Mouse (Mus musculus) megakaryocyte, embryonic 14.5 days (primary cell): ENCODE results near the gene Cdc26. TPM values are rescaled to one million over a fixed set of nuclear protein-coding genes. Genes with fewer than 3 reads are reported as not detected.

ENCODE experiments used
- H3K27me3 ChIP-seq: replicated peaks from 2 replicates; pipeline ENCODE3; 2012; ENCODE audit warnings: inconsistent platforms
- H3K36me3 ChIP-seq: replicated peaks from 2 replicates; pipeline ENCODE3; 2012; ENCODE audit warnings: low read length, inconsistent platforms, mixed read lengths
- H3K4me1 ChIP-seq: 2 replicates; pipeline ENCODE4 v1.6.1; 2012; ENCODE audit warnings: inconsistent platforms
- H3K4me3 ChIP-seq: replicated peaks from 2 replicates; pipeline ENCODE3; 2012; ENCODE audit warnings: moderate library complexity, mild to moderate bottlenecking, inconsistent platforms
- H3K9me3 ChIP-seq: 2 replicates; pipeline ENCODE4 v1.6.1; 2012; ENCODE audit warnings: inconsistent platforms
- FLI1 ChIP-seq: IDR thresholded peaks from 2 replicates; pipeline ENCODE4 v1.6.1; 2012; ENCODE audit warnings: low read length, inconsistent platforms, mixed read lengths
- GATA1 ChIP-seq: IDR thresholded peaks from 3 replicates; pipeline ENCODE4 v1.6.1; 2012; ENCODE audit warnings: mixed read lengths, low read length, inconsistent platforms, borderline replicate concordance
- polyA plus RNA-seq: library from polyadenylated mRNA; stranded (reverse); fragments of >175 nt; gene quantifications from 2 replicates; pipeline ENCODE4 v1.2.3, GENCODE M21; 2012; ENCODE audit warnings: low replicate concordance; ENCODE audit not compliant: insufficient read depth

Cdc26 gene
- polyA plus RNA-seq, 1 experiment: 25.0 TPM

DNA sequence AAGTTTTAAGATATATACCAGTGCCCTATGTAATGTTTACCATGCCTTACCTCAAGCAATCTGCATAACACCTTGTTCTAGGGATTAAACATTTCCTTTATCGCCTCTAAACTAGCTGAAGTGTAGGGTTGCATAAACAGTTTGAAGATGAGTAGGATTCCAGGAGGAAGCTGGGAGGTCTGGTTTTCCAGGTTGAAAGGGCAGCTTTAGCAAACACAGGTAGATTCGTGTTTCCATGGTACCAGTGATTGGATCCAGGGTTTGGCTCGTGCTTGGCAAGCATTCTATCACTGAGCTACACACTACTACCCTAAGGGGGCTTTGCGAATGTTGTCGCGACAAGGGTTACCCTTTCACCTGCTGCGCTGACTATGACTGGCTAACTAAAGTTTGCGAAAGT lies 44.1 kb downstream of the Cdc26 start:
- peaks cover 55% of the 10 kb centered on the region for H3K4me1 ChIP-seq
- H3K27me3 ChIP-seq: no peaks in the 10 kb centered on the region
- H3K4me3 ChIP-seq: no peak overlapping the region
- TF ChIP-seq FLI1 (no peak), GATA1 (no peak)
- H3K36me3 ChIP-seq: peaks cover 3% of the 10 kb centered on the region
- H3K9me3 ChIP-seq: no peaks in the 10 kb centered on the region

DNA sequence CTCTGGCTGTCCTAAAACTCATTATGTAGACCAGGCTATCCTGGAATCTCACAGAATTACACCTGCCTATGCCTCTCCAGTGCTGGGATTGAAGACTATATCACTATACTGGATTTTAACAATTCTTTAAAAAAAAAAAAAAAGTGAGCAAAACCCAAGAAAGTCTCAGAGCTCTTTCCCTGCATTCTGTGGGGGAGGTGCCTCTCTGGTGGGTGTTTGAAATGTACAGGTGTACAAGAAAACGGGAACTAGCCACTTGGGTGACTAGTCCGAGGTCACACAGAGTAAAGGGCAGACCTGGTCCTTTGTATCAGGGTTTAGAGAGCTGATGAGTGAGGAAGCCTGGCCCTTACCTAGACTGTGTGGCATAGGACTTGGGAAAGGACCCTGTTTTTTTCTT lies 46.0 kb downstream of the Cdc26 start:
- Histone ChIP-seq H3K9me3 (no peaks in the 10 kb centered on the region), H3K36me3 (peaks cover 6% of the 10 kb centered on the region), H3K4me3 (no peak overlapping the region), H3K27me3 (no peaks in the 10 kb centered on the region), H3K4me1 (peaks cover 56% of the 10 kb centered on the region)
- TF ChIP-seq GATA1 (no peak), FLI1 (no peak)

DNA sequence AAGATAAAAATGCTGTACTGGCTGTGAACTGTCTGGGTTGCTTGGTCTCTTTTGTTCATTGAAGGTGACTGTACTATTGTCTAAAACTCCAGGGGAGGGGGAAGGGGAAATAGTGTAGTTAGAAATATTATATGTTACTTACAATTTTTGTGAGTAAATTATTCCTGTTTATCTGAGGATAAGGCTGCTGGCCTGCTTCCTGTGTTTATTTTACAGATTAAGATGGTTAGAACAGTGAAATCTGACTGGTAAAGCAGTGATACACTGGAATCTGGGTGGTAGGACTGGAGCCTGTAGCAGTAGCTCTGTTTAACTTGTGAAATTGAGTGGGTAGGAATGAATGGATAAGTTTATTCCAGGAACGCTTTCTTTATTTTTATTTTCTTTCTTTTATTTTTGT lies 46.4 kb downstream of the Cdc26 start:
- no peak for TF ChIP-seq GATA1
- TF ChIP-seq FLI1: no peak
- Histone ChIP-seq H3K4me1 (peaks cover 53% of the 10 kb centered on the region), H3K9me3 (no peaks in the 10 kb centered on the region), H3K27me3 (no peaks in the 10 kb centered on the region), H3K4me3 (peak overlapping the region; percentile 98), H3K36me3 (peaks cover 9% of the 10 kb centered on the region)

DNA sequence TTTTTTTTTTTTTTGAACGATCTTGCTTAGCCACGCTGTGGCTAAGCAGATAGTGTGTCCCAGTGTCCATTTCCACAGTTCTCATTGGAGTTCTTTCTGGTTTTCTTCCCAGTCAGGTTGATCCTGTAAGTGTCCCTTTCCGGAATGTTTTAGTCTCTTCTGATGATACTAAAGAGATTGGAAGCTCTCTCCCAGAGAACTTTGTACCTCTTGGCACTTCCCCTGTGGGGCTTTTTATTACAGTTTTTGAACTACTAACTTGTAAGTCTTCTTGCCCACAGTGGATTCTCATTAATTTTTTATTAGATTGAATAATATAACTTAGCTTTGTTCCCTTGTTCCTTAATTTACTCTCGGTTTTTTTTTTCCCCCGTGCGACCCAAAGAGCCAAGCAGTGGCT lies 46.9 kb downstream of the Cdc26 start:
- H3K36me3 ChIP-seq: peaks cover 13% of the 10 kb centered on the region
- no peaks in the 10 kb centered on the region for H3K27me3 ChIP-seq
- H3K4me1 ChIP-seq: peaks cover 50% of the 10 kb centered on the region
- H3K4me3 ChIP-seq: peak overlapping the region; percentile 98
- H3K9me3 ChIP-seq: no peaks in the 10 kb centered on the region
- TF ChIP-seq FLI1 (no peak), GATA1 (no peak)

DNA sequence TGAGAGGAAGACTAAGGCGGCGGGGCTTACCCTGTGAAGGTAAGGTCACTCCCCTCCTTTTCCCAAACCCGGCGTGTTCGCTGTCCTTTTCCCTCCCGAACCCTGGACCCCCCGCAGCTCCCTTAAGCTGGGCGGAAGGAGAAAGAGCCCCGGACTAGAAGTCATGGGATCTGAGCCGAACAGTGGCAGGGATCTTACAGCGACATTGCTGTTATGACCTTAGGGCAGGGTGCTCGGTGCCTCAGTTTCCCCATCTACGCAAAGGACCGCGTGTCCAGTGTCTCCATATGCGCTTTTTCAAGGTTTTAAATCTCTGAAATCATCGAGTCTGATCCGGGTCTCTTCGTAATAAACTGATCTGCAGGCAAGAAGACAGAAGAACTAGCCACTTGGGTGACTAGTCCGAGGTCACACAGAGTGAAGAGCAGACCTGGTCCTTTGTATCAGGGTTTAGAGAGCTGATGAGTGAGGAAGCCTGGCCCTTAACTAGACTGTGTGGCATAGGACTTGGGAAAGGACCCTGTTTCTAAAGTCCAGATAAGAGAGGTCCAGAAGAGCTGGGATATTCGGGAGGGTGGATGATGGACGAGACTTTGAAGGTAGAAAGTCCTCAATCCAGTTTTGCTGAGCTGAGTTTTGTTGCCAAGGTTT lies 47.5 kb downstream of the Cdc26 start:
- Histone ChIP-seq H3K4me1 (peaks cover 45% of the 10 kb centered on the region), H3K9me3 (no peaks in the 10 kb centered on the region), H3K4me3 (peak overlapping the region; percentile 98), H3K36me3 (peaks cover 18% of the 10 kb centered on the region), H3K27me3 (no peaks in the 10 kb centered on the region)
- TF ChIP-seq FLI1 (no peak), GATA1 (no peak)

DNA sequence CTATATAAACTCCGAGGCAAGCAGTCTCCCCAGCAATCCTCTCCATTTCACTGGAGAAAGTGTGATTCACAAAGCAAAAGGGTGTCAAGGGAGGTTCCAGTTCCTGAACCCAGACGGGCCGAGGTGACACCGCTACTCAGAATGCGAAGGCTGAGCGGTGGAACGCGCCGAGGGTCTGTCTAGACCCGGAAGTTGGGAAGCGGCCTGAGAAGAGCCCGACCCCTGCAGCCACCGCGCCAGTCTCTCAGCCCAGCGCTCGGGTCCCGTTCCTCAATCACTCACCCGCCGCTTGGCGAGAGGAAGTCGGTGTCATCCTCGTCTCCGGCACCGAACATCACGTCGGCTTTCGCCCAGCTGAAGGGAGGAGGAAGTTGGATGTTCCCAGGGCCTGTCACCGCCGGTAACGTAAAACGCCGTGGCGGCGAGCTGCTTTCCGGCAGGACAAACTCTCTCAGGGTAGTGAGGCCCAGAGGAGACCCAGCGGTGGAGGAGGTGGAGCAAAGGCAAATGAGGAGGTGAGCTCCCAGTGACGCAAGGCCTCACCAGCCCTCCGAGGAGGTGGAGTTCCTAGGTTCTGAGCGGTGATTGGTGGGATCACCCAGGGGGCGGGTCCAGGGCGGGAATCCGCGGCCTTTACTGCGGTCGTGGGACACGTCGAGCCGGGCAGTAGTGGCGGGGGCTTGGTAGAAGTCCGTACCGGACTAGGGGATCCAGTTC lies 48.2 kb downstream of the Cdc26 start, which contains the start of the genes Fkbp15 and Slc31a1:
TSS of gene Fkbp15 (minus strand) at position 461 of the 717 bp plus-strand sequence.
TSS of gene Slc31a1 (plus strand) at position 640 of the 717 bp plus-strand sequence.
- Histone ChIP-seq H3K9me3 (no peaks in the 10 kb centered on the region), H3K27me3 (no peaks in the 10 kb centered on the region), H3K36me3 (peaks cover 18% of the 10 kb centered on the region), H3K4me1 (peaks cover 38% of the 10 kb centered on the region), H3K4me3 (peak within 1 kb of the TSS; percentile 98)
- TF ChIP-seq GATA1 (no peak), FLI1 (peak; percentile 49; the same call in 1 of the 2 replicates)

DNA sequence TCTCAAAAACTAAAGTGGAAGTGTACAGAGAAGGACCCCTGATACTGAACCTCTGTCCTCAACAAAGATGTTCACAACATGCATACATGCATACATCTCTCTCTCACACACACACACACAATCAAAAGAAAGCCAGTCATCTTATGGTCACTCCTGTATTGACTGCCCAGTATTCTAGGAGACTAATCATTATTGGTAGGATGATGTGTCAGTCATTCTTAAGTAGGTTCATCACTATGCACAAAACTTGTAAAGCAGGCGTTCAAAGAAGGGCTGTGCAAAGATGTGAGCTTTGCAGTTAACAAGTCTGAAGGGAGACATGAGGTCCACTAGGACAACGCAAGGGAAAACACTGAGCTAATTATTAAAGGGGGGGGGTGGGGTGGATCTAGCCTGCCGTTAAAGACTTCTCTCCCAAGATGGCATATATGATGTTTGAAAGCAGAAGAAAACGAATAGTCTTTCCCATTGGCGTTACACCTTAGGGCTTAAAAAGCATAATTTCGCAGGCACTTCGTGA lies 49.1 kb downstream of the Cdc26 start:
- Histone ChIP-seq H3K27me3 (no peaks in the 10 kb centered on the region), H3K9me3 (no peaks in the 10 kb centered on the region), H3K4me3 (peak overlapping the region; percentile 98), H3K4me1 (peaks cover 37% of the 10 kb centered on the region), H3K36me3 (peaks cover 25% of the 10 kb centered on the region)
- TF ChIP-seq FLI1: no peak
- TF ChIP-seq GATA1: no peak

DNA sequence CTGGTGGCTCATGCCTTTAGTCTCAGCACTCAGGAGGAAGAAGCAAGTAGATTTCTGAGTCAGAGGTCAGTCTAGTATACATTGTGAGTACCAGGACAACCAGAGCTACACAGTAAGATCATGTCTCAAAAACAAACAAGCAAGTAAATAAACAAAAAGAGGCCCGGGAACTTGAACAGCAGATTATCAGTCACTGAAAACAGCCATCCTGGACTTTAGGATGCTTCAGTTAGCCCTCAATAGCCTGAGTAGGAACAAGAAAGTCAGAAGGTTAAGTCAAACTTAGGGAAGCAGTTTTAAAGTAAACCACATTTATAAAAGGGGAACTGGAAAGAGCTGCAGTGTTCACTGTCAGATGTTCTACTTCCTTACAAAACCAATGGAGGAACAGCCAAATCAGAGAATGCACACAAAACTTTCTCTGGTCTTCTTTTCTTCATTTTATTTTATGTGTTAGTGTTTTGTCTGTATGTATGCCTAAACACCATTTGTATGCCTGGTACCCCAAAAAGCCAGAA lies 50.8 kb downstream of the Cdc26 start:
- Histone ChIP-seq H3K27me3 (no peaks in the 10 kb centered on the region), H3K4me3 (no peak overlapping the region), H3K9me3 (no peaks in the 10 kb centered on the region), H3K4me1 (peaks cover 37% of the 10 kb centered on the region), H3K36me3 (peaks cover 35% of the 10 kb centered on the region)
- TF ChIP-seq GATA1 (no peak), FLI1 (no peak)

DNA sequence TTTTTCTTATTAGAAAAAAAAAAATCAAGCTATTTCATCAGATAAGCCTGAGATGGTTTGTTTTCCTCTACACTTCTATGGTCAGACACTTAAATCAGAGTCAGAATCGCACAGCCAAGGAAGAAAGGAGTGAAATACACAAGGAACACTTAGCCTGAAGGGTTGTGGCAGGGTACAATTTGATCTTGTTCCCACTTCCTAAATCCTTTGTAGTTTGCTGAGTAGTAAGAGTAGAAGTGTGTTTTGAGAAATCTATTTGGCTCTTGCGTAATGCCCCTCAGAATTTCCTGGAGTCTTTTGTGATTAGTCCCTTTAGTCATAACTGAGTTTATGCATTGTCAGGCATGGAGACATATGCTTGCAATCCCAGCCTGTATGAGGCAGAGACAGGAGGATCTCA lies 59.1 kb downstream of the Cdc26 start:
- H3K27me3 ChIP-seq: no peaks in the 10 kb centered on the region
- H3K36me3 ChIP-seq: peaks cover 86% of the 10 kb centered on the region
- TF ChIP-seq GATA1 (no peak), FLI1 (no peak)
- H3K9me3 ChIP-seq: no peaks in the 10 kb centered on the region
- no peak overlapping the region for H3K4me3 ChIP-seq
- H3K4me1 ChIP-seq: peaks cover 39% of the 10 kb centered on the region

DNA sequence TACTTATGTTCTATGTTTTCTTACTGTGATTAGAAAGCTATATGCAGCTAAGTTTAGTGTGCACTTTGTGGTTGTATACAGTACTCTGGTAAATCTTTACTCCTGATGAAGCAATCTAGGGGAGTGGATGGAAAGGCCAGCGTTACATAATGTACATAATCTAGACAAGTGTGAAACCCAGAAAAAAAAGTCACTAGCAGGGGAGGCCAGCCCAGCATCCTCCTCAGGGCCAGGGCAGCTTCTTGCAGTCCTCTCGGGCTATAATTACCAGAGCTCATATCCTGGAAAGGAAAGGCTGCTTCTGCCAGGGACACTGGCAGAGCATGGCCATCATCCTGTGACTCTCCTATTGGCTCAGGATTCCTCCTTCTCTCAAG lies 60.1 kb downstream of the Cdc26 start:
- H3K9me3 ChIP-seq: no peaks in the 10 kb centered on the region
- TF ChIP-seq GATA1 (no peak), FLI1 (no peak)
- H3K4me1 ChIP-seq: peaks cover 39% of the 10 kb centered on the region
- peaks cover 89% of the 10 kb centered on the region for H3K36me3 ChIP-seq
- no peaks in the 10 kb centered on the region for H3K27me3 ChIP-seq
- no peak overlapping the region for H3K4me3 ChIP-seq
